Mouse (Mus musculus) limb, embryonic 10.5 days (tissue): ENCODE measurements around the gene Vmn1r19. TPM values are rescaled to one million over a fixed set of nuclear protein-coding genes. Genes with fewer than 3 reads are reported as not detected.
"Not testable (repeated sequence)": the region's sequence is repeated elsewhere in the genome, so short reads cannot be mapped to it uniquely, and the experiment has no call there.

ENCODE experiments used
- DNase-seq: peaks from one replicate; pipeline ENCODE4 v3.0.0-alpha.2; 2017; ENCODE audit warnings: low spot score
- H3K27ac ChIP-seq: fragments of 300-500 bp; sonication (generic); 2 replicates; pipeline ENCODE4 v1.5.1; 2016; ENCODE audit warnings: mild to moderate bottlenecking
- H3K27me3 ChIP-seq: fragments of 300-500 bp; sonication (generic); 2 replicates; pipeline ENCODE4 v1.6.1; 2016; ENCODE audit warnings: low read depth, mild to moderate bottlenecking; ENCODE audit not compliant: poor library complexity, severe bottlenecking
- H3K36me3 ChIP-seq: fragments of 300-500 bp; sonication (generic); 2 replicates; pipeline ENCODE4 v1.6.1; 2016; ENCODE audit warnings: mild to moderate bottlenecking, moderate library complexity
- H3K4me1 ChIP-seq: fragments of 300-500 bp; sonication (generic); 2 replicates; pipeline ENCODE4 v1.6.1; 2016
- H3K4me3 ChIP-seq: fragments of 300-500 bp; sonication (generic); 2 replicates; pipeline ENCODE4 v1.5.1; 2016; ENCODE audit warnings: mild to moderate bottlenecking, moderate library complexity
- H3K9me3 ChIP-seq: fragments of 300-500 bp; sonication (generic); replicated peaks from 2 replicates; pipeline ENCODE4 v1.6.1; 2016; ENCODE audit warnings: mild to moderate bottlenecking
- WGBS: fragments of 180-500 bp; shearing (Covaris S2); methylation state at CpG from one replicate; pipeline ENCODE4 v1.1.7; 2016; 5-methylcytosine and 5-hydroxymethylcytosine counted together
- polyA plus RNA-seq: library from polyadenylated mRNA; unstranded; fragments of >200 nt; fragmentation: Nextera tagmentation; extraction: Ambion mirVana; gene quantifications from 2 replicates; pipeline ENCODE4 v1.2.1, GENCODE M21; 2016

Vmn1r19 gene
- not detected in 2 replicates for polyA plus RNA-seq

GRCm38 (mm10) chr6:57403480-57403879, at the start of gene Vmn1r19:
Gene Vmn1r19, plus strand, starts transcription at chr6:57403780.
- not testable (repeated sequence) for H3K9me3 ChIP-seq, H3K27me3 ChIP-seq, H3K36me3 ChIP-seq, H3K4me3 ChIP-seq, H3K27ac ChIP-seq, DNase-seq, H3K4me1 ChIP-seq
- 79% methylated on average over 3 of the region's 3 CpGs for WGBS

- DNase-seq, result no peak
- Histone ChIP-seq H3K4me1 (no peaks in the 10 kb centered on the region), H3K27me3 (no peaks in the 10 kb centered on the region), H3K4me3 (no peak overlapping the region), H3K27ac (no peak overlapping the region), H3K9me3 (no peaks in the 10 kb centered on the region), H3K36me3 (no peaks in the 10 kb centered on the region)
- 80% methylated on average over 2 of the region's 2 CpGs for WGBS
These were observed 46.7 kb upstream of the Vmn1r19 start for GRCm38 (mm10) chr6:57356864-57357263.

GRCm38 (mm10) chr6:57363627-57364026, 40.0 kb upstream of the Vmn1r19 start, which contains the start of gene Vmn1r17:
Gene Vmn1r17, minus strand, starts transcription at chr6:57363727.
- DNase-seq, result no peak
- no peak within 1 kb of the TSS for H3K27ac ChIP-seq

GRCm38 (mm10) chr6:57365866-57366265, 37.7 kb upstream of the Vmn1r19 start:
- not testable (repeated sequence) for H3K9me3 ChIP-seq, H3K36me3 ChIP-seq, DNase-seq, H3K4me1 ChIP-seq, H3K27ac ChIP-seq, H3K4me3 ChIP-seq, H3K27me3 ChIP-seq
- WGBS, result 100% methylated on average over 1 of the region's 1 CpGs

More at GRCm38 (mm10) chr6:57363627-57364026, 40.0 kb upstream of the Vmn1r19 start, which contains the start of gene Vmn1r17:
- no peak within 1 kb of the TSS for H3K4me3 ChIP-seq
- no peaks in the 10 kb centered on the region for H3K9me3 ChIP-seq
- no peaks in the 10 kb centered on the region for H3K36me3 ChIP-seq
- no peaks in the 10 kb centered on the region for H3K4me1 ChIP-seq
- WGBS, result 86% methylated on average over 1 of the region's 1 CpGs
- no peaks in the 10 kb centered on the region for H3K27me3 ChIP-seq

GRCm38 (mm10) chr6:57367496-57367895, 36.1 kb upstream of the Vmn1r19 start:
- no peak overlapping the region for H3K4me3 ChIP-seq
- H3K4me1 ChIP-seq, result no peaks in the 10 kb centered on the region
- H3K9me3 ChIP-seq, result no peaks in the 10 kb centered on the region
- DNase-seq, result no peak
- no peaks in the 10 kb centered on the region for H3K36me3 ChIP-seq
- 94% methylated on average over 1 of the region's 1 CpGs for WGBS
- no peaks in the 10 kb centered on the region for H3K27me3 ChIP-seq
- H3K27ac ChIP-seq, result no peak overlapping the region

GRCm38 (mm10) chr6:57395683-57396082, 7.9 kb upstream of the Vmn1r19 start, which contains the start of gene Vmn1r18:
Gene Vmn1r18, minus strand, starts transcription at chr6:57395783.
- H3K9me3 ChIP-seq, result no peaks in the 10 kb centered on the region
- no peak within 1 kb of the TSS for H3K4me3 ChIP-seq
- no peaks in the 10 kb centered on the region for H3K36me3 ChIP-seq
- H3K27me3 ChIP-seq, result no peaks in the 10 kb centered on the region
- no peak for DNase-seq
- H3K27ac ChIP-seq, result no peak within 1 kb of the TSS
- H3K4me1 ChIP-seq, result no peaks in the 10 kb centered on the region

GRCm38 (mm10) chr6:57428630-57429029, 25.1 kb downstream of the Vmn1r19 start, which contains the start of gene Vmn1r20:
Gene Vmn1r20, plus strand, starts transcription at chr6:57428930.
- H3K9me3 ChIP-seq, result no peaks in the 10 kb centered on the region
- WGBS, result 76% methylated on average over 1 of the region's 1 CpGs
- DNase-seq, result no peak
- H3K36me3 ChIP-seq, result no peaks in the 10 kb centered on the region
- no peak within 1 kb of the TSS for H3K4me3 ChIP-seq
- no peaks in the 10 kb centered on the region for H3K27me3 ChIP-seq
- H3K27ac ChIP-seq, result no peak within 1 kb of the TSS
- H3K4me1 ChIP-seq, result no peaks in the 10 kb centered on the region

- Histone ChIP-seq H3K4me3 (no peak overlapping the region), H3K4me1 (no peaks in the 10 kb centered on the region), H3K27ac (no peak overlapping the region), H3K36me3 (no peaks in the 10 kb centered on the region), H3K9me3 (no peaks in the 10 kb centered on the region), H3K27me3 (no peaks in the 10 kb centered on the region)
- 83% methylated on average over 1 of the region's 1 CpGs for WGBS
- DNase-seq, result no peak
These were observed 27.6 kb downstream of the Vmn1r19 start for GRCm38 (mm10) chr6:57431196-57431595.

Other genes starting within 250 kb of the Vmn1r19 start
- gene Vmn1r12, start 246.9 kb upstream of the Vmn1r19 start, polyA plus RNA-seq, result not detected in 2 replicates
- gene Vmn1r13, start 200.5 kb upstream of the Vmn1r19 start, polyA plus RNA-seq, result not detected in 2 replicates
- gene Vmn1r14, start 172.1 kb upstream of the Vmn1r19 start, polyA plus RNA-seq, result not detected in 2 replicates
- not detected in 2 replicates for gene Vmn1r15, start 145.8 kb upstream of the Vmn1r19 start, polyA plus RNA-seq
- not detected in 2 replicates for gene Vmn1r16, start 74.3 kb upstream of the Vmn1r19 start, polyA plus RNA-seq
- not detected in 2 replicates for gene Vmn1r17, start 40.1 kb upstream of the Vmn1r19 start, polyA plus RNA-seq
- not detected in 2 replicates for gene Vmn1r18, start 8.0 kb upstream of the Vmn1r19 start, polyA plus RNA-seq
- gene Vmn1r20, start 25.1 kb downstream of the Vmn1r19 start, polyA plus RNA-seq, result not detected in 2 replicates
- gene Ppm1k, start 131.7 kb downstream of the Vmn1r19 start, polyA plus RNA-seq, result 3.4 and 3.7 TPM in 2 replicates
- gene Herc6, start 177.2 kb downstream of the Vmn1r19 start, polyA plus RNA-seq, result 2.0 and 3.0 TPM in 2 replicates